Mouse (Mus musculus): Measurements from ENCODE around the gene Oca2. TPM values are rescaled to one million over a fixed set of nuclear protein-coding genes. Genes with fewer than 3 reads are reported as not detected.

Oca2 gene
- polyA plus RNA-seq, 1 experiment = not detected

- Histone ChIP-seq H3K9ac (ENCODE audit: low read depth, poor library complexity, severe bottlenecking) (no peak overlapping the region), H3K4me1 (ENCODE audit: control insufficient read depth, insufficient read depth, low read length) (no peaks in the 10 kb centered on the region), H3K4me3 (ENCODE audit: low read depth, low read length) (no peak overlapping the region), H3K27ac (ENCODE audit: insufficient read depth, low read length) (no peak overlapping the region), H3K36me3 (ENCODE audit: control insufficient read depth, insufficient read depth, low read length, poor library complexity, severe bottlenecking) (no peaks in the 10 kb centered on the region), H3K9me3 (replicated peaks; ENCODE audit: control insufficient read depth, insufficient read depth, low read length, poor library complexity, severe bottlenecking) (no peaks in the 10 kb centered on the region), H3K27me3 (ENCODE audit: control insufficient read depth, insufficient read depth, low read length, poor library complexity, severe bottlenecking) (no peaks in the 10 kb centered on the region)
- TF ChIP-seq CTCF (IDR thresholded peaks at IDR 0.05; ENCODE audit: low read depth, low read length) (no peak), EP300 (IDR thresholded peaks at IDR 0.05; ENCODE audit: insufficient read depth, low read depth, low read length) (no peak), POLR2A (IDR thresholded peaks at IDR 0.05; ENCODE audit: insufficient read depth, low read length) (no peak)
Observed at GRCm38 (mm10) chr7:56551804-56552203, 312.2 kb downstream of the Oca2 start.

Other genes starting within 250 kb of the Oca2 start
- gene Nipa1, start 219.8 kb upstream of the Oca2 start, polyA plus RNA-seq (2011; ENCODE audit: insufficient read depth, insufficient read length, low read depth, missing spikeins) = 2.3 and 3.3 TPM in 2 replicates
- gene Herc2, start 189.6 kb upstream of the Oca2 start, polyA plus RNA-seq (2011; ENCODE audit: insufficient read depth, insufficient read length, low read depth, missing spikeins) = 43.4 and 56.1 TPM in 2 replicates